Mouse (Mus musculus): ENCODE measurements around the gene Nfkb2.

Nfkb2 gene

DNA sequence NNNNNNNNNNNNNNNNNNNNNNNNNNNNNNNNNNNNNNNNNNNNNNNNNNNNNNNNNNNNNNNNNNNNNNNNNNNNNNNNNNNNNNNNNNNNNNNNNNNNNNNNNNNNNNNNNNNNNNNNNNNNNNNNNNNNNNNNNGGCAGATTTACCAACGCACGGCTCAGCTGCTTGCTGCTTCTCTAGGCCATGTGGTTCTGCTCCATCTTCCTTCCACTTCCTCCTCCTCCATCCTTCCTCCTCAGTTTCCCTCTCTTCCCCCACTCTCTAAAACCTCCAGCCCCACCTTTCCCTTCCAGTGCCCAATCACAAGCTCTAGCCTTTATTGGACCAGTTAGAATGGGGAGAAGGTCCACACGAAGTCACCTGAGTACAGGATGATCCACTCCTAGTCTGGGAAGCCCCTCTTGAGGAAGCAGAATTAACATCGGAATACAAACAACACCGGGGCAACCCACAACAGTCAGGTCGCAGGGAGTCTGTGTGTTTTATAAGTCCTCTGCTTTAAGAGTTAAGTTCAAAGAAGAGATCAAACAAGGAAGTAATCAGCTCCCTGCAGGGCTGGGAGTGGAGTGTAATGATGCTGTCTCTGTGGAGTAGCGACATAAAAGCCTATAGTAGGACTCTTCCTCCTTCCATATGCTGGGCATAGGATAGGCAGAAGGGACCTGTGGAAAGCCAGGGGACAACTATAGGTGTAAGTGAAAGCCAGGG is 40.7 kb downstream of the Nfkb2 start:
- DNase-seq (ENCODE audit: low spot score in 2 of 2) = no peak

DNA sequence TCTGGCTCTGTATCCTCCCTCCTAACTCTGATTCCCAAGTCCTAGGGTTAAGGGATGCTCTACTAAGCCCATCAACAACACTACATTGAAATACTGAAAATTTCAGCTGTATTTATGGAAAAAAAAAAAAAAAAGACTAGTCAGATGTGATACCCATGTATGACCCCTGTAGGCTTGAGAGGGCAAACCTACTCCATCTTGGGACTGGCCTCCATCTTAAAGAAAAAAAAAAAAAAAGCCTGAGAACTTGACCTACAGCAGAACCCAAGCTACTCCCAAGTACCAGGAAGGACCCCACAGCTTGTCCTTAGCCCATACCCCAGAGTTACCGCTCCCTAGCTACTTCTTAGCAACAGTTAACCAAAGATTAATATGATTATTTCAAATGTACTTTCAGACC is 43.0 kb downstream of the Nfkb2 start:
- DNase-seq (ENCODE audit: low spot score in 2 of 2) = no peak

DNA sequence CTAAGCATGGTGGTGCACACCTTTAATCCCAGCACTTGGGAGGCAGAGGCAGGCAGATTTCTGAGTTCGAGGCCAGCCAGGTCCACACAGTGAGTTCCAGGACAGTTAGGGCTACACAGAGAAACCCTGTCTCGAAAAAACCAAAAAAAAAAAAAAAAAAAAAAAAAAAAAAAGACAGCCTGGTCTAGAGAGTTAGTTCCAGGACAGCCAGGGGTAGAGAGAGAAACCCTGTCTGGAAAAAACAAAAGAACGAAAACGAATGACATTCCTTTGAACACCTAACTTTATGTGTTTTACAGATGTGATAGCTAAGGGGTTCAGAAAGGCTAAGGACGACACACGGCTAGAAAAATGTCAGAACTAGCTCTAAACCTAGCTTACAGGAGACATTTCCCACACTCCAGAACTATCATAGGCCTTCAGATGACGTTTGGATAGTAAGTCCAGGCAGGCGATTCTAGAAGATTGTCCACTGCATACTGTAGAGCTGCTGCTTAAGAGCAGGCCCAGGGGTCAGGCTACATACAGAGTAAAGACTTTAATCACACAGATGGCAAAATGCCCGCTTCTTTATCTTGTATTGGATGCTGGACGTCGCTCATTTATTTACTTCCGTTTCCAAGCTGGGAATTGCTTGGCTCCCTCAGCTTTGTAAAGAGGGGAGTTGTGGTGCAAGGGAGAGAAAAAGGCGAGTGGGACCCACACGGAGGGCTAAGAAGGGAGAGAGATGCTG is 44.0 kb downstream of the Nfkb2 start:
- no peak for DNase-seq (ENCODE audit: low spot score in 2 of 2)

DNA sequence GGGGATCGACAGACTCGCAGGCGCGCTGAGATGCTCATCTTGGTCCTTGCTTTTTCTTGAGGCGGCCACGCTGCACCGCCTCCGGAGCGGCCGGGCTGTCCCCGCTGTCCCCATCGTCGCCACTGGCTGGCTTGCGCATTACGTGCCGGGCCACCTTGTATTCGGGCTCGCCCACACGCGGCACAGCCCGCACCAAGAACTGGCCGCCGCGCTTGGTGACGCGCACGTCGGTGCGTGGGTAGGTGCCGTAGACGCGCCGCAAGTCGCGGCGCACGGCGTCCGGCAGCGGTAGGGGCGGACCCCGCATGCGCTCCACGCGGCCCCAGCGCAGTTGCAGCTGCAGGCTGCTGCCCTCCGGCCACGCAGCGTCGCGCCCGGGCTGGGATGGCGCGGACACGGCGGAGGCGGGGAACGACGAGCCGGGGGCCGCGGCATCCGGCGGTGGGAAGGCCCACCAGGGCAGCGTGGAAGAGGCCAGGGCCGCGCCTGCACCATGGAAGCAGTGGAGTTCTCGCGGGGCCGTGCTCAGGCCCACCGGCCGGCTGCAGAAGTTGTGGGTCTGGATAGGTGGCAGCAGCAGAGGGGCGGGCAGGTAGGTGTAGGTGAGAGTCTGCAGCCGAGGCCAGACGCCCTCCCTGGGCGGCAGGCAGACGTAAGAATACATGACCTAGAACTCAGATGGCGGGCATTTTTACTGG is 44.8 kb downstream of the Nfkb2 start:
- DNase-seq (ENCODE audit: low spot score in 2 of 2) = peak; percentile 66 to 83

DNA sequence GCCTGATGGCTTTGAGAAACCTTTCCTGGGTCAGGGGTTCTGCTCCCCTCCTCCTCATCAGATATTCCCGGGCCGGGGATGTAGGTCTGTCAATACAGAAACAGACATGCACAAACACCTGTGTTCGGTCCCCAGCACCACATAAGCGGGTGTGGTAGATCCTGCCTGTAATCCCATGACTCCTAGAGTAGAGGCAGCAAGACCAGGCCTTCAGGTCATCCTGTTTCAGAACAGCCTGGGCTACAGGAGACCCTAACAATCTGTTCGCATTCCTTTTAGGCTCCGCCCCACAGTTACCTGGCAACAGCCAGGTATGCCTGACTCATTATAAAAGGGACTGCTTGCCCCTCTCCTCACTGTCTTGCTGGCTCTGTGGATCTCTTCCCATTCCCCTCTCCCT is 45.4 kb downstream of the Nfkb2 start:
- no peak for DNase-seq (ENCODE audit: low spot score in 2 of 2)

DNA sequence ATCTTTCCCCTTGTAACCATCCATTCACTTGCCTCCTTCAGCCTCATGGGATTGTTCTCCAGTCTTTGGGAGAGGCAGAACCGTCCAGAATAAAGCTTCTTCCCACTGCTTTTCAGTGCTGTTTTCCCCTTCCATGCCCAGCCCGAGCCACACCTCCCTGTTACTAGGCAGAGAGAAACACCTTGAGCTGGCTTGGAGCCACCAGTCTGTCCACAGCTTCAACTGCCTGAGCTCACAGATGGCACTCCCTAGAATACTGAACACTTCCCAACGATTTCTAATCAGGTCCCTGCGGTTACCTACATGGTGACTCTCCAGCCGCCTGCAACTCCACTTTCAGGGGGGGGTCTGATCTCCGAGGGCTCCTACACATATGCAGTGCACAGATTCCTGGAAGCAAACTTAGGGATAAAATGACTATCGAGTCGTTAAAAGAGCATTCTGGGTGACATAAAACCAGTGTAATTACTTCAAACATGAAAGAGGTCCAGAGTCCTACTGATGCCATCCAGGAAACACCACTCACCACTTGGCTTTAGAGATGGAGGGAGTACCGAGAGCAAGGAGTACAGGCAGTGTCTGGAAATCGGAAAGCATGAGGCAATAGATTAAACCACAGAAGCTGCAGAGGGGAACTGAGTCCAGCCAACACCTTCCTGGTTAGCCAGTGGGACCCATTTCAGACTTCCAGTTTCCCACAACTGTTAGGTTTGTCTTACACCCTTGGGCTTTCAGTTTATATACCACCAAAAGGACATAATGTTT is 46.2 kb downstream of the Nfkb2 start, which contains the start of gene 2310034G01Rik:
2310034G01Rik (minus strand) TSS at position 135 of the 765 bp plus-strand sequence.
- no peak for DNase-seq (ENCODE audit: low spot score in 2 of 2)

DNA sequence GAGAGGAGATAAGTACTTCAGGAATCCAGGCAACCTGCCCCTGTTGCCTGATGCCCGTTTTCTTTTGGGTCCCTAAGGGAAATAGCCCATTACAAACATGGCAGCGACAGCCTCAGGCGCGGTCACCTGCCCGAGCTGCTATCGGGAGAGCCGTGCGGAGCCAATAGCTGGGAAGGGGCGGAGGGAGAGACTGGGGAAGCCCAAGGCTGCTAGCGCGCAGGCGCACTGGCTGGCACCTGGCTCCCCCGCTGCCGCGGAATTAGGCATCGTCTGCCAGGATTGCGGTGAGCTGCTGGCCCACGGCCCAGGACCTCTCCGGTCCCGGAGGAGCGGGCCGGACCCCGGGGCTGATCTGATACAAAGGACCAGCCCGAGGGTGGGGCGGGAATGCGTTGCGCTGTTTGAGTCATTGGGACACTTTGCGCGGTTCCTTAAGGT is 52.6 kb downstream of the Nfkb2 start:
- peak; percentile 66 to 81 for DNase-seq (ENCODE audit: low spot score in 2 of 2)

DNA sequence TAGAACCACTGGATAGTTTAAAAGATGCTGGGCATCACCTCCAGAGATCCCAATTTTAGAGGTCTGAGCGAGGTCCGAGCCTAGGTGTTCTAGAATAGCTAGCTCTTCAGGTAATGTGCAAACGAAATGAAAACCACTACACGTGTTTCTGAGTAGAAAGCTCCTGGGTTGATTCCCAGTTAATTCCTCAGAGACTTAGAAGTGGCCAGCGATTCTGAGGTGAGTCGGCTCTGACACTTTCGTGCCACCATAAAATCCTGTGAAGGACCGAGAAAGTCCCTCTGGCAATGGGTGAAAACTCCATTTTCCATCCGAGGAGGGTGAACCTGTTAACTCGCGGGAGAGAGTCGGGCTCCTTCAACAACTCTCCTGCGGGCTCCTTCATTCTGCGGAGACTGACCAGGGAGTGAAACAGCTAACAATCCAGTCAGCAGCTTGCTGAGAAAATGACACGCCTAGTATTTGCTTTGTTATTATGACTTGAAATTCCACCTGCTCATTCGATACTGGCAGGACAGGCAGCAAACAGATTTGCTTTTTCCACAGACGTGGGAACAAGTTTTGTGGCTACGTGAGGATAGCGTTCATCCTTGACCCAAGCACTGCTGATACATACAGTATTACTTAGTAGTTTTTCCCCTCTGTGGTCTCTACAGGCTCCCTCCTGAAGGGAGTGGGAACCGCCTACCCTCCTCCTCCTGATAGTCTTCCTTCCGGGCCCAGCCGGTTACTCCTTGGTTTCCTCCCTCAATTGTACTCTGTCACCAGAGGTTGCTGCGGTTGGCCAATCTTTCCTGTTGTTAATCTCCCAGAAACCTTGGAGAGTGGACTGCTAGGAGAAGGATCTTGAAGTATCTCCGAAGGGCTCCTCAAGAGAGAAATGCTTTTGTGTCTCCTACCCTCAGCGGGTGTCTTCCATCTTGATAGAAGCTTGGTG is 53.5 kb downstream of the Nfkb2 start:
- no peak for DNase-seq (ENCODE audit: low spot score in 2 of 2)

DNA sequence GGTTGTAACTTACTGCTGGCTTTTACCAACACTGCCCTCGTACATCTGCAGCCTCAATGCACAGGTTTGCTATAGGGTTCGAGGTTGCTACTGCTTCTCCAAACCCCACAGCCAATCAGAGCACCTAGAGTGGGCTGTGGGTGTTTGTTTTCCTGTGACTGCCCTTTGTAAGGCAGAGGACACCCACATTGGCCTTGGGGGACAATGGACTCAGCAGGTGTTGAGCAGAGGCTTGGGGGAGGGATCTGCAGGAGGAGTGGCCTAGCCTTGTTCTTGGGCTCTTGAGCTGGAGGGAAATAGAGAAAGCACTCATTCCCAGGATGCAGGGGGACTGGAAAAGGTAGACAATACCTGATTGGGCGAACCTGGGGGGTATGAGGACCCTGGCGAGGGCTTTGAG is 54.3 kb downstream of the Nfkb2 start:
- no peak for DNase-seq (ENCODE audit: low spot score in 2 of 2)

Measured in cerebellum, postnatal 4 days (tissue).